Mouse (Mus musculus): Measurements from ENCODE around the gene Adam12. TPM values are rescaled to one million over a fixed set of nuclear protein-coding genes. Genes with fewer than 3 reads are reported as not detected.

The Adam12 gene
- polyA plus RNA-seq, 1 experiment from 2014 or later = 4.8 TPM

DNA sequence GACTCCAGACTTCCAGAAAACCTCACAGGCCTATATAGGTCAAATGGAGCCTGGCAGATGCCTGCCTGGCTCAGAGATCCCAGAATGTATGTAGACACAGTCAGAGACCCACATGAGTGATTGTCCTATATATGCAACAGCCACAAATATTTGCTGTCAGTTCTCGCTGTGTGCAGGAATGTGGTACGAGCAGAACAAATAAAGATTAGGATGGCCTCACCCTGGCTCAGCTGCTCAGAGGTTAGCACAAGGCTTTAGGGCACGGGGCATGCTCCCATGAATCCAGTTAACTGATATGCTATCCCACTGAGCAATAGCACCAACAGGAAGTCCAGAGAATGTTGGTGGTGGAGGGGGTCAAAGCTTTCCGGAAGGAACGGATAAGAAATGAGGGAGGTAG lies 261.5 kb downstream of the Adam12 start:
- no peaks in the 10 kb centered on the region for H3K9me3 ChIP-seq
- ATAC-seq (ENCODE audit: low FRiP score, low read depth) = no peak
- H3K4me1 ChIP-seq (replicated peaks) = peaks cover 14% of the 10 kb centered on the region
- H3K27ac ChIP-seq (replicated peaks) = no peak overlapping the region
- no peak overlapping the region for H3K4me2 ChIP-seq
- no peak overlapping the region for H3K9ac ChIP-seq
- H3K4me3 ChIP-seq = no peak overlapping the region
- H3K36me3 ChIP-seq = no peaks in the 10 kb centered on the region
- 76% methylated on average over 5 of the region's 5 CpGs for WGBS
- H3K27me3 ChIP-seq = no peaks in the 10 kb centered on the region

DNA sequence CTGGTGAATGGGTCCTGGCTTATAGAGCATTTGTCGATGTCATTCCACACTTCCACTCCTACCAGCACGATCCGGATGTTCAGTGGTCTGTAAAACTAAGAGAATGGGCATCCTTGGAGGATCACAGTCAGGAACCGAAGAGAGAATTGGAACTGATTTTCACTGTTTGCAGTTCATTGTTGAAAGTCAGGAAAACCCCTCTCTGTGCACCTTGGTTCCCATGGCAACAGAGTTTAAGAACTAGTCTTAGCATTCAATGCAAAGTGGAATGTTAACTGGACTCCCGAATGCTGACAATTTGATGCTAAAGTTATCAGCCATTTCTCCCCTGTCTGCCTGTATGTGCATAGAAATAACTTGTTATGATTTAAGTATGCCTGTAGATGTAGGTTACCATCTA lies 264.0 kb downstream of the Adam12 start:
- no peak for ATAC-seq (ENCODE audit: low FRiP score, low read depth)
- Histone ChIP-seq H3K4me2 (no peak overlapping the region), H3K9ac (no peak overlapping the region), H3K4me3 (no peak overlapping the region), H3K36me3 (no peaks in the 10 kb centered on the region), H3K9me3 (no peaks in the 10 kb centered on the region), H3K4me1 (replicated peaks) (peaks cover 13% of the 10 kb centered on the region), H3K27me3 (no peaks in the 10 kb centered on the region), H3K27ac (replicated peaks) (no peak overlapping the region)
- WGBS = 31% methylated on average over 5 of the region's 5 CpGs

DNA sequence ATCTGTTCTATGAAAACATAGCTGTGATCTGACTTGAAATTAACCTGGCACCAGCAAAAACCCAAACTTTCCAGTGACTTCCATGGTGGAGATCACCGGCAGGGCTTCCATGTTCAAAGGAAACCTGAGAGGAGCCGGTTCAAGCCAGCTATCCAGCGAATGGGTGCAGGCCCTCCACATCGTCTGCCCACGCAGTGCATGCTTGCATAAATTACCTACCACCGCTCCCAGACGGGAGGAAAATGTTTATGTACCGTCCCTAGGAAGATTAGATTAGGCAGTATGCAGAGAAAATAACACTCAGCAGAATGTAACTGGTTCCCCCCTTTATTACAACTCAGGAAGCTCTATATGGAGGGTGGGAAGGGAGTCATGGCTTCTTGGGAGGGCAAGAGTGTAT lies 268.4 kb downstream of the Adam12 start:
- H3K4me1 ChIP-seq (replicated peaks) = peaks cover 12% of the 10 kb centered on the region
- no peak overlapping the region for H3K4me2 ChIP-seq
- no peaks in the 10 kb centered on the region for H3K9me3 ChIP-seq
- H3K27ac ChIP-seq (replicated peaks) = no peak overlapping the region
- H3K4me3 ChIP-seq = no peak overlapping the region
- 79% methylated on average over 8 of the region's 8 CpGs for WGBS
- no peaks in the 10 kb centered on the region for H3K27me3 ChIP-seq
- no peak for ATAC-seq (ENCODE audit: low FRiP score, low read depth)
- H3K9ac ChIP-seq = no peak overlapping the region
- no peaks in the 10 kb centered on the region for H3K36me3 ChIP-seq

- Histone ChIP-seq H3K9me3 (no peaks in the 10 kb centered on the region), H3K9ac (no peak overlapping the region), H3K4me1 (replicated peaks) (no peaks in the 10 kb centered on the region; the same call in 1 of the 2 replicates), H3K27ac (replicated peaks) (no peak overlapping the region), H3K27me3 (no peaks in the 10 kb centered on the region), H3K4me3 (no peak overlapping the region), H3K36me3 (no peaks in the 10 kb centered on the region), H3K4me2 (no peak overlapping the region)
- ATAC-seq (ENCODE audit: low FRiP score, low read depth) = no peak
- 71% methylated on average over 4 of the region's 4 CpGs for WGBS
Measured at GRCm38 (mm10) chr7:133959200-133959599, 272.7 kb downstream of the Adam12 start.

GRCm38 (mm10) chr7:133957873-133958272 lies 274.1 kb downstream of the Adam12 start:
- Histone ChIP-seq H3K4me1 (replicated peaks) (no peaks in the 10 kb centered on the region; the same call in 1 of the 2 replicates), H3K4me3 (no peak overlapping the region), H3K27ac (replicated peaks) (no peak overlapping the region; the same call in 1 of the 2 replicates), H3K9ac (no peak overlapping the region), H3K4me2 (no peak overlapping the region), H3K36me3 (no peaks in the 10 kb centered on the region), H3K27me3 (no peaks in the 10 kb centered on the region), H3K9me3 (no peaks in the 10 kb centered on the region)
- no peak for ATAC-seq (ENCODE audit: low FRiP score, low read depth)
- 53% methylated on average over 2 of the region's 2 CpGs for WGBS

DNA sequence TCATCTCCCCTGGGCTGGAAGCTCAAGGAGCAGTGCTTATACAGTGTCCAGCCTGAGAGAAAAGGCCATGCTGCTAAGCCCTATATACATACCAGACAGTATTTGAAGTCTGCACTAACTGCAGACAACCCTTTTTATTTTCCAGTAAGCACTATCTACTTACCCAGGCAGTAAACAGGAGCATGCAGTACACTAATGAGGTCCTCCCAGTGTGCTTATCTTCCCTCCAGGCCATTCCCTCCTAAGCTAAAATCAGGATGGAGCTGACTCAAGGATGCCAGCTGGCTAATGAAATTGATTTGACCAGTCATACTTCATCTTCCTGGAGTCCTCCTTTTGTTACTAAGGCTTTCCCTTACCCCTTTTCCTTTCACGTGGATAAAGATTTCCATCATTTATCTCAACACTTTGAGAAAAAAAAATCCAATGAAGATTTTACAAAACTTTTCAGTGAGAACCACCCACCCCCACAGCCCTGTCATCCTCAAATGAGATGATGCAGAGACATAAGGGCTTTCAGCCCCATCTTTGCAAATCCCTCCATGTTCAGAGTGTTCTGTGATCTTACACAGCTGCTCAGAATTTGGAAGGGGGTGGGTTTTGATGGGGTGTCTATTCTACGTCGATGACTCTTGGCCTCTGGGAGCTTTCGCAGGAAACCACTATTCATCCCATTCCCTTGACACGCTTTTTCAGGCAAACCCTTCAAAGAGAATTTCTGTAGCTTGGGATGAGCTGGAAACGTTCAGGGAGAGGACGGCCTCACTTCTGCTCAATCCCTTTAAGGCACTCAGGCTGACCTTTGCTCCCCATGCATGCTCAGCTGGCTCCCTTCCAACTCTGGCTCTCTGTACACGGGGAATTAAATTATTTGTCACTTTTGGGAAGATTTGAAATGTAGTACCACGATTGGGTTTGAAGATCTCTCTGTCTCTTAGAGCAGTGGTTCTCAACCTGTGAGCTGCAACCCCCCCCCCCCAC lies 277.5 kb downstream of the Adam12 start:
- WGBS = 51% methylated on average over 9 of the region's 9 CpGs
- Histone ChIP-seq H3K4me3 (no peak overlapping the region), H3K27ac (replicated peaks) (no peak overlapping the region), H3K4me2 (no peak overlapping the region), H3K9ac (no peak overlapping the region), H3K9me3 (no peaks in the 10 kb centered on the region), H3K4me1 (replicated peaks) (no peaks in the 10 kb centered on the region; the same call in 1 of the 2 replicates), H3K27me3 (no peaks in the 10 kb centered on the region), H3K36me3 (no peaks in the 10 kb centered on the region)
- no peak for ATAC-seq (ENCODE audit: low FRiP score, low read depth)

- Histone ChIP-seq H3K27me3 (no peaks in the 10 kb centered on the region), H3K4me2 (no peak overlapping the region), H3K36me3 (no peaks in the 10 kb centered on the region), H3K27ac (replicated peaks) (no peak overlapping the region), H3K4me3 (no peak overlapping the region), H3K4me1 (replicated peaks) (no peaks in the 10 kb centered on the region), H3K9ac (no peak overlapping the region), H3K9me3 (no peaks in the 10 kb centered on the region)
- 73% methylated on average over 14 of the region's 14 CpGs for WGBS
- no peak for ATAC-seq (ENCODE audit: low FRiP score, low read depth)
Measured at GRCm38 (mm10) chr7:133951777-133952545, 280.0 kb downstream of the Adam12 start.

GRCm38 (mm10) chr7:133947360-133947759 lies 284.6 kb downstream of the Adam12 start:
- H3K4me3 ChIP-seq = no peak overlapping the region
- no peak overlapping the region for H3K4me2 ChIP-seq
- no peaks in the 10 kb centered on the region for H3K9me3 ChIP-seq
- WGBS = 52% methylated on average over 2 of the region's 2 CpGs
- no peak overlapping the region for H3K9ac ChIP-seq
- no peak overlapping the region for H3K27ac ChIP-seq (replicated peaks)
- no peaks in the 10 kb centered on the region for H3K27me3 ChIP-seq
- H3K4me1 ChIP-seq (replicated peaks) = no peaks in the 10 kb centered on the region
- no peak for ATAC-seq (ENCODE audit: low FRiP score, low read depth)
- H3K36me3 ChIP-seq = no peaks in the 10 kb centered on the region

- H3K9ac ChIP-seq = no peak overlapping the region
- no peak overlapping the region for H3K4me2 ChIP-seq
- no peaks in the 10 kb centered on the region for H3K4me1 ChIP-seq (replicated peaks)
- ATAC-seq (ENCODE audit: low FRiP score, low read depth) = no peak
- H3K36me3 ChIP-seq = no peaks in the 10 kb centered on the region
- H3K4me3 ChIP-seq = no peak overlapping the region
- WGBS = 45% methylated on average over 2 of the region's 2 CpGs
- no peaks in the 10 kb centered on the region for H3K9me3 ChIP-seq
- H3K27ac ChIP-seq (replicated peaks) = no peak overlapping the region
- H3K27me3 ChIP-seq = no peaks in the 10 kb centered on the region
Measured at GRCm38 (mm10) chr7:133946757-133947345, 285.1 kb downstream of the Adam12 start.

- no peak for ATAC-seq (ENCODE audit: low FRiP score, low read depth)
- Histone ChIP-seq H3K36me3 (no peaks in the 10 kb centered on the region), H3K9me3 (no peaks in the 10 kb centered on the region), H3K9ac (no peak overlapping the region), H3K4me3 (no peak overlapping the region), H3K27ac (replicated peaks) (no peak overlapping the region), H3K4me2 (no peak overlapping the region), H3K4me1 (replicated peaks) (no peaks in the 10 kb centered on the region), H3K27me3 (no peaks in the 10 kb centered on the region)
- WGBS = 71% methylated on average over 4 of the region's 4 CpGs
Measured at GRCm38 (mm10) chr7:133946113-133946512, 285.8 kb downstream of the Adam12 start.

DNA sequence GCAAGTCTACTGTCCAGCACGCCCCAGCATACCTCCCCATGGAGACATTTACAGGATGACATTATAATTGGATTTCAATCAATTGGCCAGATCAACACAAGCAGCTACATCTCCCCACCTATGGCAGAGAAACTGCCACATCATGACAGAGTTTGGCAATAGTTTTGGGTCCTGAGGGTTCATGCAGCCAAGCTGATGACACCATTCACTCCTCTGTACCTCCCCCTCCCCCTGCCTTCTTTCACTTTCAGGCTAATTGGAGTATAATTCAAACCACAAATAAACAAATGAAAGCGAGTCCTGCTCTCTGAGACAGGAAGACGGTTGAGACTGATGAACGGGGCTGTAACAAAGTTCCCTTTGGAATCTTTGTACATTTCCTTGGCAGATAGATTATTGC lies 291.5 kb downstream of the Adam12 start:
- H3K27me3 ChIP-seq = no peaks in the 10 kb centered on the region
- no peak overlapping the region for H3K9ac ChIP-seq
- ATAC-seq (ENCODE audit: low FRiP score, low read depth) = no peak
- H3K36me3 ChIP-seq = no peaks in the 10 kb centered on the region
- 82% methylated on average over 4 of the region's 4 CpGs for WGBS
- H3K4me3 ChIP-seq = no peak overlapping the region
- H3K27ac ChIP-seq (replicated peaks) = no peak overlapping the region
- H3K4me2 ChIP-seq = no peak overlapping the region
- H3K4me1 ChIP-seq (replicated peaks) = peaks cover 8% of the 10 kb centered on the region
- H3K9me3 ChIP-seq = no peaks in the 10 kb centered on the region

GRCm38 (mm10) chr7:133937473-133937872 lies 294.5 kb downstream of the Adam12 start:
- H3K36me3 ChIP-seq = no peaks in the 10 kb centered on the region
- no peak for ATAC-seq (ENCODE audit: low FRiP score, low read depth)
- no peak overlapping the region for H3K4me2 ChIP-seq
- no peaks in the 10 kb centered on the region for H3K9me3 ChIP-seq
- peaks cover 12% of the 10 kb centered on the region for H3K4me1 ChIP-seq (replicated peaks)
- WGBS = 89% methylated on average over 3 of the region's 3 CpGs
- H3K9ac ChIP-seq = no peak overlapping the region
- no peaks in the 10 kb centered on the region for H3K27me3 ChIP-seq
- H3K4me3 ChIP-seq = no peak overlapping the region
- H3K27ac ChIP-seq (replicated peaks) = no peak overlapping the region
